Mouse (Mus musculus): Measurements from ENCODE around the gene Gm10283.
"Not testable (repeated sequence)": the region's sequence is repeated elsewhere in the genome, so short reads cannot be mapped to it uniquely, and the experiment has no call there.

Gm10283 gene

DNA sequence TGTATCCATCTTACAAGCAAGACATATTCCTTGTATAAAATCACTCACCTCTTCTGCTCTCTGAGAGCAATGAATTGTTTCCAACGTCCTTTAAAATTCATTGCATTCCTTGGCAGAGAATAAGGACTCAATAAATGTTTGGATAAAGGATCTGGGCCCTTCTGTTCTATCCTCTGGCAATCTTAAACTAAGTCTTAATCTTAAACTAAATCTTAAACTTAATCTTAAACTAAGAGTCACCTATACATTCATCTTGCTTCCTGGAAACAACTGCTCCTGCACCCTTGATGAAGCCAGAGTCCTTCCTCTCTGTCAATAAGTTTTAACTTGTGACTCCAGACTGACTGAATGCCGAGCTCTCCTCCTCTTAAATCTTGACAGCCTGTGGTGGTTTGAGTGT is at the start of gene Gm10283:
TSS of gene Gm10283 (minus strand) at position 101 of the 400 bp plus-strand sequence.
- no peak for DNase-seq (ENCODE audit: low spot score in 2 of 2)

DNA sequence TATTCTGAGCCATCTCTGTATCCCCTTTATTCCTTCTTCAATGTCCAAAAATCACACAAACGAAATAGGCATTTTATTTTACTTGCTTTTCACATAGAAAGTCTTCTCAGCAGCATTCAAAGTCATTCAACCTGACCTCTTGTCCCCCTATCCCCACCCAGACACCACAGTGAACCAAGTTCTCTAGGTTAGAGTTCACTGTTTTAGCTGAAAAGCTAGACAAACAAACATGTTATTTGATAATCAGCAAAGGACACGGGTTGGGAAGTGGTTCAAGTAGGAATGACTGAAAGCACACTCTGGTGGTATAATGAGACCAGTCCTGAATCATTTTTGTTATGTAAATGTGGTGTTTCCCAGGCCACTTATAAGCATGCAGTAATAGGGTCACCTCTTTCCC is 31.9 kb upstream of the Gm10283 start:
- DNase-seq (ENCODE audit: low spot score in 2 of 2) = no peak

DNA sequence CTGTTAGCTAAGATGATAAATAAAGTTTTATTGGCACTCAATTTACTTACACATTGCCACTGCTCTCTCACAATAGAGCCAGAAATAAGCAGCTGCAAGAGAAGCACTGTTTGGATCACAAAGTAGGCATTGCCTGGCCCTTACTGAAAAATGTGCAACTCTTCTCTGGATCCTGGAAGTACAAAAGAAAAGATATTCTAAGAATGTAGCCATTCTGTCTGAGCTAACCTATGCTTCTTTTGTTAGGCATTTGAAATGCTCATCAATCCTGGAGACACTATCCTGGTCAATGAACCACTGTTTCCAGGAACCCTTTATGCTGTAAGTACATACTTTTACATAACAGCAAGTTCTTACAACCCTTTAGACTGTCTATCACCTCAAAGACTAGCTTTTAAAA is 15.3 kb upstream of the Gm10283 start:
- no peak for DNase-seq (ENCODE audit: low spot score in 2 of 2)

DNA sequence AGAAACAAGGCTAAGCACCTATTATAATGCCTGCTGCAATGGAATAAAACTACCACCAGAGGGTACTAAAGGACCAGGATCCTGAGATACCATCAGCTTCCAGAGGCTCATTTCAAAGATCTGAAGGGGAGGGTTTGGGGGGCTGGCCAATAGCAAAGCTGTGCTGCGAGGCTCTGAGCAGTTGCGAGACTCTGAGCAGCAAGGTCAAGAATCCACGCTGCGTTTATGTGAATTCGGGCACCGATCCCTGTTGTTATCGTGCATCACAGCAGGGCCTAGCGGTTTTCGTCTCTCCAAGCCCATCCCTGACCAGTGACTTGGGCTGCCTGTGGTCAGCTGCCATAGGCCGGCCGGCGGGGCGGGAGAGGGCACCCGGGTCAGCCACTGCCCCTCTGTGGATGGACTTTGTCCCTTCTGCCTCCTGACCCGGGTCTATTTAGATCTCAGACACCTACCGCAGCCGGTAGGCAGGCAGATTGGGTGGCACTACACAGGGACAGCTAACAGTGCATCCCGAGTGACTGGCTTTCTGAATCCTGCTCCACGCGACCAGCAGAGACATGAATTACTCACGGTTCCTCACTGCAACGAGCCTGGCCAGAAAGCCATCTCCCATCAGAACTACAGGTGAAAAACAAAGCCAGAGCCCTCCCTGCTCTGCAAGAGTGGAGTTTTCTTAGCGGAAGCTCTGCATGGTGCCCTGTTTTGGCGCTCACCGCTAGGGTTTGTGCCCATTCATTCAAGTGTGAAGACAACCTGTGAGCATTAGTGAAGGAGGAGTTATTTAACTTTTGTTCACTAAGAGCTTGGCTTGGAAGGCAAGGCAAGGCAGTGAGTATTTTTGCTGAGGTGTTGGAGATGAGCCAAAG is 2.9 kb upstream of the Gm10283 start, which contains the start of gene Aadat:
TSS of gene Aadat (plus strand) at position 280 of the 869 bp plus-strand sequence.
- no peak for DNase-seq (ENCODE audit: low spot score in 2 of 2)

DNA sequence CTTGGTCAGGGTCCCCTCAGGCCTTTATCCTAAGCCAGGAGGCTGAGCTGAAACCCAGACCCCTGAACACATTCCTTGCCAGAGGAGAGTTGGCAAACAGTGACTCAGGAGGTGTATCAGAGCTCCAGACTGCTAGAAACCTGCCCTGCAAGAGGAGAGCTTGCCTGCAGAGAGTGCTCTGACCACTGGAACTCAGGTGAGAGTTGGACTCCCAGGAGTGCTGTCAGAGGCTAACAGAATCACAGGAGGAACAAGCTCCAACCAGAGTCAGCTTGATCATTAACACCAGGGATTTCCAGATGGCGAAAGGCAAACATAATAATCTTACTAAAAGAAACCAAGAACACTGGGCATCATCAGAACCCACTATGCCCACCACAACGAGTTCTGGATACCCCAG is 8.0 kb downstream of the Gm10283 start:
- not testable (repeated sequence) for DNase-seq (ENCODE audit: low spot score in 2 of 2)

- no peak for DNase-seq (ENCODE audit: low spot score in 2 of 2)
Observed at GRCm38 (mm10) chr8:60494606-60495005, 8.4 kb downstream of the Gm10283 start.

- DNase-seq (ENCODE audit: low spot score in 2 of 2) = no peak
Observed at GRCm38 (mm10) chr8:60492471-60492870, 10.5 kb downstream of the Gm10283 start.

- no peak for DNase-seq (ENCODE audit: low spot score in 2 of 2)
Observed at GRCm38 (mm10) chr8:60491871-60492270, 11.1 kb downstream of the Gm10283 start.

DNA sequence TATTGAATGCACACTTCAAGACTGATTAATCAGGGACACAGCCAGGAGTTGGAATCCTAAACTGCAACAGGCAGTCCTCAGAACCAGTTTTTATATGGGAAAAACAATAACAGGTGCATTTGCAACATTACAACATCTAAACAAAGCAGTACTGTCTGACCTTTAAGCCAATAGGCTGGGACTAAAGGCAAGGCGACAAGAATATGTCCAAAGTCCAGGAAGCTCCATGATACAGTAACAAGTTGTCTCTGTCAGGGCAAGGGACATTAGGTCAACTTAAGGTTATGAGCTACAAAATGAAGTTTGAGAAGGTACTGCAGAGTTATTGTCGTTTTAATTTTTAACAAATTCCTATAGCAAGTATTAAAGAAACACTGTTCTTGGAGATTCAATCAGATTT is 12.9 kb downstream of the Gm10283 start:
- DNase-seq (ENCODE audit: low spot score in 2 of 2) = no peak

DNA sequence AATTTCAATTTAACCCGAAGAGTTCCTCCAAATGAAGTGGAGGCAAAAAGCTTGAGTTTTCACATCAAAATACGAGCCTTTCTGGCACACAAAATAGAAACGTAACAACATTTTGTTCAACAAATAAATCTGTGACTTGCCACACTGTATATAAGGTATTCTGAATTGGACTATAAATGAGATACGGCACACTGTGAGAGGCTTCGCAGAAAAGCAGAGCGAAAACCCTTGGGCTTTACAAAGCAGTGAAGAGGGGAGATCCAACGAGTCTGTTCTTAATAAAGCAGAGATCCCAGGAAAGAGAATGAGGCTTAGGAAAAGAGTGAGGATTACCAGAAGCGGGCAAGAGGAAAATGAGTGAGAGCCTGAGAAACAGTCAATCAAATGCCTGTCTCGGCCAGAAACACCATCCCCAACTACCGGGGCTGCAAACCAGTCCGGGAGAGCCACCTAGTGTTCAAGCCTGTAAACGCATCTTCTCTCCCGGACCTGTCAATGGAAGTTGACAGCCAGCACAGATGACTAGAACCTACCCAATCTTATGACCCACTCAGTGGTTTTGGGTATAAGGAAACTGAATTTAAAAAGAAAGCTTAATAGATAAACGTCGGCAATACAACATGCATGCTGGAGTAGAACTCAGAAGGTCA is 36.2 kb downstream of the Gm10283 start:
- DNase-seq (ENCODE audit: low spot score in 2 of 2) = no peak

GRCm38 (mm10) chr8:60449296-60449695 is 53.7 kb downstream of the Gm10283 start:
- no peak for DNase-seq (ENCODE audit: low spot score in 2 of 2)

- no peak for DNase-seq (ENCODE audit: low spot score in 2 of 2)
Observed at GRCm38 (mm10) chr8:60444989-60445388, 58.0 kb downstream of the Gm10283 start.

- no peak for DNase-seq (ENCODE audit: low spot score in 2 of 2)
Observed at GRCm38 (mm10) chr8:60438557-60438956, 64.4 kb downstream of the Gm10283 start.

DNA sequence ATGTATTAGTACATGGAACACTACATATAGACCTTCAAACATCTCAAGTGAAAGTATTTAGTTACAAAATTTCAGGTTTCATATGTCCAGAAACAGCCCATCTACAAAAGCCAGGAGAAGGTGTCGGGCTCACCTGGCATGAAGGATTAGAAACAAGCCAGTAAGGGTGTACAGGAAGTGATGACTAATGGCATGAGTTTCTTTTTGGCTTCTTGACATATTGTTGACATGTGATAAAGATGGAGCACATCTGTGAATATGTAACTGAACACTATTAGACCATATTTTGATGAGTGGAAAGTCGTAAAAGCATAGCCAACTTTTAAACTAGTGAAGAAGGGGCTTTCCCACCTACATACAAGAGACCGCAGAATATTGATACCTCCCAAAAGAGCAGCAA is 66.1 kb downstream of the Gm10283 start:
- DNase-seq (ENCODE audit: low spot score in 2 of 2) = no peak

DNA sequence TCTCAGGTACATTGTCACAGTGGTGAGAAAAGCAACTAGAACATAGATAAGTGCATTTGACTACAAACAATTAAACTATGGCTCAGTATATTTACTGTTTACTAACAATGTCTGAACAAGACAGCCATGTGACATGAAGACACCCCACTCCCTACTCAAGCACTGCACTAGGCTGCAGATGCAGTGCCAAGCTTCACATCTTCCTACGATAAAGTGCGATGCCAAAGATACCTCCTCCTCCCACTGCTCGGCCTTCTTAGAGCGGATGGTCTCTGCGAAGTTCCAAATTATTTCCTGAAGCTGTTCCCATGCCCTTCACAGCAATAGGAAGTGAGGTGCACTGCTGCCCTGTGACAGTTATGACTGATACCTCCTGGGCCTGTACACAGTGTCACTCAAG is 70.3 kb downstream of the Gm10283 start:
- no peak for DNase-seq (ENCODE audit: low spot score in 2 of 2)

- no peak for DNase-seq (ENCODE audit: low spot score in 2 of 2)
Observed at GRCm38 (mm10) chr8:60406358-60406757, 96.6 kb downstream of the Gm10283 start.

DNA sequence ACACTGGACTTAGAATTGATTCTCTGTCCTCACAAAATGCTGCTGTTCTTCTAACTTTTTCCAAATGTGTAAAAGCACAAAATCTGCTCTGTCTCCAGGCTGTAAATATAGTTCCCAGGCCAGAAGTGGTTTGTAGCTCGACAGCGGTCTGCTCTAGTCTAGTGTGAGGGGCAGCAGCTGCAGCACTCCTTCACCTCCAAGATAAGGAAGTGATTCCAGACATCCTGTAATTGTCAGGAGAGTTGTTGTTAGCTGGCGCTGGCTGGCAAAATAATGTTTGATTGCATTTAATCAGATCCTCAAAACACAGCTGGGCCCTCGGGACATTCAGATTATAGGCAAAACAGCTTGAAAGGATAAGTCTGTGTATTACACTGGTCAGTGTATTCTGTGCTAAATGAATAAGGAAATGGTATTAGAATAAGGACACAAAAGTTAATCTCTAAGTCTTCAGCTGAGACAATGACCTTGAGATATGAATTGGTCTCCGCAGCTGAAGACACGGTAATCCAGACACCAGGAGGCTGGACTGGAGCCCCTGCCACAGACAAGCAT is 97.9 kb downstream of the Gm10283 start:
- no peak for DNase-seq (ENCODE audit: low spot score in 2 of 2)

DNA sequence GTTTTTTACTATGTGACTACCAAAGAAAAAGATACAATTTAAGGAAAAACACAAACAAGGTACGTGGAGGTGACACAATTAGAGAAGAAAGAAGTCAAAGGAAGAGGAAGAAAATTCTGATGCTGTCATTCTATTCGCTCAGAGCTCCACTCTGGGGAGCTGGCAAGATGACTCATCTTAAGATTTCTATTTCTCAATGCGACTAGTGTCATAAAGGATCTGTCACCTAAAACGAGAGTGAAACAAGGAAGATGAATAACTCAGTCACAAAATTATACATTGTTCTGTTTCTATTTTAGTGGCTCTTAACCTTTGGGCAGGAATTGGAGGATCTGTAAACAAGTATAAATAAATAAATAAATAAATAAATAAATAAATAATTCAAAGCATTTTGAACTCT is 109.3 kb downstream of the Gm10283 start:
- no peak for DNase-seq (ENCODE audit: low spot score in 2 of 2)

DNA sequence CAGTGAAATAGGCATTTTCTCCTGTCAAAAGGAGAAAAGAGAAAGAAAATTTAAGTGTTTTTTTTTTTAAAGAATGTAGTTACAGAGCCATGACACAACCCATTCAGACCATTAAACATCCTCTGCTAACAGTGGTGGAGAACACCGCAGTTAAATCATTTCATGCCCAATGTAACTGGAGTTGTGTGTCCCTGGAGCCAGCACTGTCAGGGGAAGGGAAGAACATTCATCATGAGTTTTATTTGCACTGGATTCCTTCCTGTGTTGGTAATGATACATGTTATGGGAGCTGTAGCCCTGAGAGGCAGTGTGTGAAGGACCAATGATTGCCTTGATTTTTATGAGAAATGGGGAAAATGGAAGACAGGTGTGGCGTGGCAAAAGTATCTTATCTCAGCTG is 116.4 kb downstream of the Gm10283 start:
- no peak for DNase-seq (ENCODE audit: low spot score in 2 of 2)

Measured in spleen, postnatal 4 days (tissue).